Mouse (Mus musculus): ENCODE results near the gene Glb1. TPM values are rescaled to one million over a fixed set of nuclear protein-coding genes. Genes with fewer than 3 reads are reported as not detected.

Gene Glb1
- polyA plus RNA-seq, 2 experiments: 10.2 to 13.1 TPM

DNA sequence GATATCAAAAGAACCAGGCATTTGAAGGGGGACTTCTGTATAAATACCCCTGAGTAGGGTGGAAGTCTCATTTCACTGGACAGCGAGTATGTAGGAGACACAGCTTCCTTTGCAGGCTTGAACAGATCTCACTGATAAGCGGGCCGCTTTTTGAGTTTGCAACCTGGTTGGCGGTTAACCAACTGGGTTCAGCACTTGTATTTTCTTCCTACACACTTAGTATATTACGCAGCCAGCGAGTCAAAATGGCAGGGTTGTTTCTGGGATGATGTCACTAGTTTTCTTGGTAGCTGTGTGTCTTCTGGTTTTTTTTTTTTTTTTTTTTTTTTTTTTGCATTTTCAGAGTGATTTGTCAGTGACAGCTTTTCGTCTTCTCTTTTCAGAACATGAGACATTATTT lies 20.9 kb downstream of the Glb1 start:
- ATAC-seq (ENCODE audit: insufficient read depth) (no peak), DNase-seq (ENCODE audit: low read depth in 3 of 3, low spot score in 3 of 3) (no peak)
- peaks cover 0 to 3% of the 10 kb centered on the region in 2 experiments; a peak in 1 of 4 replicates for H3K4me1 ChIP-seq (replicated peaks; ENCODE audit: control insufficient read depth in 2 of 2, insufficient read depth in 2 of 2, low read length in 1 of 2)
- no peak overlapping the region for H3K27ac ChIP-seq
- H3K4me3 ChIP-seq (ENCODE audit: insufficient read depth in 1 of 2, low read depth in 2 of 2, low read length in 2 of 2): no peak overlapping the region
- H3K9me3 ChIP-seq (ENCODE audit: control insufficient read depth, low read length): no peaks in the 10 kb centered on the region
- no peaks in the 10 kb centered on the region for H3K27me3 ChIP-seq (ENCODE audit: control insufficient read depth, insufficient read depth, low read length)
- H3K9ac ChIP-seq (replicated peaks): no peak overlapping the region
- TF ChIP-seq CTCF (IDR thresholded peaks at IDR 0.05; ENCODE audit: low read depth): no peak
- TF ChIP-seq EP300 (IDR thresholded peaks at IDR 0.05; ENCODE audit: low read depth): no peak
- WGBS (ENCODE audit: insufficient replicate concordance): 71% methylated on average over 7 of the region's 7 CpGs
- no peak overlapping the region for H3K4me2 ChIP-seq (ENCODE audit: low read depth)
- no peaks in the 10 kb centered on the region for H3K36me3 ChIP-seq (replicated peaks; ENCODE audit: control insufficient read depth, insufficient read depth, low read depth)

DNA sequence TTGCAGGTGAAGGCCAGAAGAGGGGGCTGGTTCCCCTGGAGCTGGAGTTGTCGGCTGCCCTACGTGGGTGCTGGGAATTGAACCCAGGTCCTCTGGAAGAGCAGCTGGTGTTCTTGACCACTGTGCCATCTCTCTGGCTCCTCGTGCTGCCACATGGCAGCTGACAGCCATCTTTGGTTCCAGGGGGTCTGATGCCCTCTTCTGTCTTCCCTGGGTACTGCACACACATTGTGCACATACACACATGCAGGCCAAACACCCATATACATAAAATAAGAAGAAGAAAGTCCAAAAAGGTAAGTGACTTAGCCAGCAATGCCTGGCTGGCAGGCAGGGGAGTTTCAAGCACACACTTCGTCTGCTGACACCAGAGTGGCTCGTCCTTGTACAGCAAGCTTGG lies 24.7 kb downstream of the Glb1 start:
- Histone ChIP-seq H3K9ac (replicated peaks) (no peak overlapping the region), H3K27ac (no peak overlapping the region), H3K27me3 (ENCODE audit: control insufficient read depth, insufficient read depth, low read length) (no peaks in the 10 kb centered on the region), H3K9me3 (ENCODE audit: control insufficient read depth, low read length) (no peaks in the 10 kb centered on the region), H3K4me2 (ENCODE audit: low read depth) (no peak overlapping the region), H3K4me3 (ENCODE audit: insufficient read depth in 1 of 2, low read depth in 2 of 2, low read length in 2 of 2) (no peak overlapping the region), H3K36me3 (replicated peaks; ENCODE audit: control insufficient read depth, insufficient read depth, low read depth) (no peaks in the 10 kb centered on the region), H3K4me1 (replicated peaks; ENCODE audit: control insufficient read depth in 2 of 2, insufficient read depth in 2 of 2, low read length in 1 of 2) (no peaks in the 10 kb centered on the region)
- no peak for ATAC-seq (ENCODE audit: insufficient read depth)
- no peak for DNase-seq (ENCODE audit: low read depth in 3 of 3, low spot score in 3 of 3)
- TF ChIP-seq CTCF (IDR thresholded peaks at IDR 0.05; ENCODE audit: low read depth) (no peak), EP300 (IDR thresholded peaks at IDR 0.05; ENCODE audit: low read depth) (no peak)
- 86% methylated on average over 5 of the region's 5 CpGs for WGBS (ENCODE audit: insufficient replicate concordance)

DNA sequence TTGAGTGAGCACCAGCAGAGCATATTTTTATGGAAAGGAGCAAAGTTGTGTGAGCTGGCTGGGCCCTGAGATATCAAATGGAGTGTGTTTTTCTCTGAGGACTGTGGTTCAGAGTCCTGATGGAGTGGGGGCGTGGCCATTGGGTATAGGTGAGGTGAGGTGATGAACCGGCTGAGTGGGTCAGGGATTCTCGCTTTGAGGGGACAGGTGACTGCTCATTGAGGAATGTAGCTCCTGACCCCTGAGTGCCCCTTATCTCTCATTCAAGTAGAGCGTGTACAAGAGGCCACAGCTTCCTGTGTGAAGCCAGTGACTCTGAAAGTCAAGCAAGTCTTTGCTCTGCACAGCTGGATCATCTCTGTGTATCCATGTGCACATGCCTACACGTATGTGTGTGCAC lies 25.3 kb downstream of the Glb1 start:
- Histone ChIP-seq H3K9me3 (ENCODE audit: control insufficient read depth, low read length) (no peaks in the 10 kb centered on the region), H3K4me1 (replicated peaks; ENCODE audit: control insufficient read depth in 2 of 2, insufficient read depth in 2 of 2, low read length in 1 of 2) (no peaks in the 10 kb centered on the region), H3K36me3 (replicated peaks; ENCODE audit: control insufficient read depth, insufficient read depth, low read depth) (no peaks in the 10 kb centered on the region), H3K4me3 (ENCODE audit: insufficient read depth in 1 of 2, low read depth in 2 of 2, low read length in 2 of 2) (no peak overlapping the region), H3K27me3 (ENCODE audit: control insufficient read depth, insufficient read depth, low read length) (no peaks in the 10 kb centered on the region), H3K27ac (no peak overlapping the region), H3K9ac (replicated peaks) (no peak overlapping the region), H3K4me2 (ENCODE audit: low read depth) (no peak overlapping the region)
- WGBS (ENCODE audit: insufficient replicate concordance): 59% methylated on average over 5 of the region's 5 CpGs
- TF ChIP-seq CTCF (IDR thresholded peaks at IDR 0.05; ENCODE audit: low read depth): no peak
- no peak for TF ChIP-seq EP300 (IDR thresholded peaks at IDR 0.05; ENCODE audit: low read depth)
- no peak for ATAC-seq (ENCODE audit: insufficient read depth)
- no peak for DNase-seq (ENCODE audit: low read depth in 3 of 3, low spot score in 3 of 3)

DNA sequence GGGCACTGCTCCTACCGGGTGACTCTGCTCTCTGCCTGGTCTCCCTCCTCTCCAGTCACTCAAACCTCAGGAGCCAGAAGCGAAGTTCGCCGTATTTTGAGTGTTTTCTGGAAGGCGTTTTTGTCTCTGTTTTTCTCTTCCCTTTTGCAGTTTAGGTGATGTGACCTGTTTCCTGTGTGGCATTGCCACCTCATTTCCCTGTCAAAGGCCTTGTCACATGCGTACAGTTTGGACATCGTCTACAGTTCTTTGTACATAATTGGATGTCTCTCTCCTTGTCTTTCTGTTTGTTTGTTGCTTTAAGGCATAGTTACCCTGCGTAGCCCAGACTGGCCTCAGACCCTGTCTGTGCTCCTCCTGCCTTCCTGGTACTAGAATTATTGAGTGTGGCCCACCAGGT lies 26.5 kb downstream of the Glb1 start:
- no peak for ATAC-seq (ENCODE audit: insufficient read depth)
- no peak overlapping the region for H3K27ac ChIP-seq
- no peaks in the 10 kb centered on the region for H3K36me3 ChIP-seq (replicated peaks; ENCODE audit: control insufficient read depth, insufficient read depth, low read depth)
- 77% methylated on average over 8 of the region's 8 CpGs for WGBS (ENCODE audit: insufficient replicate concordance)
- no peaks in the 10 kb centered on the region for H3K4me1 ChIP-seq (replicated peaks; ENCODE audit: control insufficient read depth in 2 of 2, insufficient read depth in 2 of 2, low read length in 1 of 2)
- H3K4me2 ChIP-seq (ENCODE audit: low read depth): no peak overlapping the region
- H3K27me3 ChIP-seq (ENCODE audit: control insufficient read depth, insufficient read depth, low read length): no peaks in the 10 kb centered on the region
- no peak for DNase-seq (ENCODE audit: low read depth in 3 of 3, low spot score in 3 of 3)
- H3K9me3 ChIP-seq (ENCODE audit: control insufficient read depth, low read length): no peaks in the 10 kb centered on the region
- no peak overlapping the region for H3K4me3 ChIP-seq (ENCODE audit: insufficient read depth in 1 of 2, low read depth in 2 of 2, low read length in 2 of 2)
- TF ChIP-seq EP300 (IDR thresholded peaks at IDR 0.05; ENCODE audit: low read depth) (no peak), CTCF (IDR thresholded peaks at IDR 0.05; ENCODE audit: low read depth) (no peak)
- H3K9ac ChIP-seq (replicated peaks): no peak overlapping the region

DNA sequence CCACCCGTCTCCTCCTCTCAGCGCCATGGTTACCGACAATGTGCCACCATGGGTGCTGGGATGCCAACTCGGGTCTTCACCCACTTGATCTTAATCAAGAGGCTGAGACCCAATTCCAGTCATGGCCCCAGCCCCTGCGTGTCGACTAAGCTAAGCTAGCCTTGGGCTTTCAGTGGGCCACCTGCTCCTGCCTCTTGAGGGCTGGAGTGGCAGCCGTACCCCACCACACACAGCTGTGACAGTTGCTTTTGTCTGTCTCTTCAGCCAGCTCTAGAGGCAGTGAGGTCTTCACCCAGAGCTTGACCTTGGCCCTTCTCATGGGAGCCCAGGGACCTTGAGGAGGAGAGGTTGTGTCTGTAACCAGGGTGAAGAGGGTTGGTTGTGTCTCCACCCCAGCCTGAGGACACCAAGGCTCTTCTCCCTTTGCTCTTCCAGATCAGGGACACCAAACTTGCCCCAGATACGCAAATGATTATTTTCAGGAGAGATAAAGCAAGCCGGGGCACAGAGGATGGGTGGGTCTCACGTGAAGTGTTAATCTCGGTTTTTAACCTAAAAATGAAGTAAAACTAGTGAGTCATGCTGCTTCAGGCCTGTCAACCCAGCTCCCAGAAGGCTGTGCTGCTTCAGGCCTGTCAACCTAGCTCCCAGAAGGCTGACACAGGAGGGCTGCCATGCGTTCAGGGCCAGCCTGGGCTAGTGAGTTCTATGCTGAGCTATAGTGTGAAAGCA lies 27.4 kb downstream of the Glb1 start:
- Histone ChIP-seq H3K9ac (replicated peaks) (no peak overlapping the region), H3K9me3 (ENCODE audit: control insufficient read depth, low read length) (no peaks in the 10 kb centered on the region), H3K4me1 (replicated peaks; ENCODE audit: control insufficient read depth in 2 of 2, insufficient read depth in 2 of 2, low read length in 1 of 2) (no peaks in the 10 kb centered on the region), H3K4me2 (ENCODE audit: low read depth) (no peak overlapping the region), H3K4me3 (ENCODE audit: insufficient read depth in 1 of 2, low read depth in 2 of 2, low read length in 2 of 2) (no peak overlapping the region), H3K27ac (no peak overlapping the region), H3K27me3 (ENCODE audit: control insufficient read depth, insufficient read depth, low read length) (no peaks in the 10 kb centered on the region), H3K36me3 (replicated peaks; ENCODE audit: control insufficient read depth, insufficient read depth, low read depth) (no peaks in the 10 kb centered on the region)
- WGBS (ENCODE audit: insufficient replicate concordance): 60% methylated on average over 12 of the region's 12 CpGs
- peak in 1 of 3 experiments; percentile 35 for DNase-seq (ENCODE audit: low read depth in 3 of 3, low spot score in 3 of 3)
- peak; percentile 57; the same call in 1 of the 2 replicates for ATAC-seq (ENCODE audit: insufficient read depth)
- TF ChIP-seq CTCF (IDR thresholded peaks at IDR 0.05; ENCODE audit: low read depth): no peak
- TF ChIP-seq EP300 (IDR thresholded peaks at IDR 0.05; ENCODE audit: low read depth): no peak
